Mouse (Mus musculus) urinary bladder, postnatal 10 days (tissue): ENCODE measurements around the gene Rin1.
A peak's percentile ranks its signal among the peaks of the same experiment; 100 is the strongest.
"Not testable (repeated sequence)": the region's sequence is repeated elsewhere in the genome, so short reads cannot be mapped to it uniquely, and the experiment has no call there.

Experiments
- DNase-seq: peaks from one replicate; pipeline ENCODE4 v3.0.0; 2022; ENCODE audit warnings: low spot score

Gene Rin1

GRCm38 (mm10) chr19:5050047-5050905 lies at the start of gene Rin1:
Rin1 (plus strand) TSS chr19:5050481.
- DNase-seq: no peak

- peak; percentile 31 for DNase-seq
Measured at GRCm38 (mm10) chr19:5001666-5002406, 48.4 kb upstream of the Rin1 start.

- not testable (repeated sequence) for DNase-seq
Measured at GRCm38 (mm10) chr19:5003644-5004043, 46.6 kb upstream of the Rin1 start.

GRCm38 (mm10) chr19:5004925-5005324 lies 45.4 kb upstream of the Rin1 start:
- DNase-seq: no peak

- no peak for DNase-seq
Measured at GRCm38 (mm10) chr19:5013138-5013537, 37.1 kb upstream of the Rin1 start.

GRCm38 (mm10) chr19:5014961-5015398 lies 35.3 kb upstream of the Rin1 start:
- no peak for DNase-seq

GRCm38 (mm10) chr19:5016221-5016742 lies 34.0 kb upstream of the Rin1 start:
- DNase-seq: no peak

- DNase-seq: no peak
Measured at GRCm38 (mm10) chr19:5016782-5017181, 33.5 kb upstream of the Rin1 start.

GRCm38 (mm10) chr19:5017611-5018010 lies 32.7 kb upstream of the Rin1 start:
- no peak for DNase-seq

- no peak for DNase-seq
Measured at GRCm38 (mm10) chr19:5018191-5018590, 32.1 kb upstream of the Rin1 start.

- DNase-seq: no peak
Measured at GRCm38 (mm10) chr19:5021416-5021815, 28.9 kb upstream of the Rin1 start.

GRCm38 (mm10) chr19:5023621-5024479 lies 26.4 kb upstream of the Rin1 start, which contains the start of gene Slc29a2:
Slc29a2 (plus strand) TSS chr19:5023860.
- peak; percentile 63 for DNase-seq

GRCm38 (mm10) chr19:5026111-5026510 lies 24.2 kb upstream of the Rin1 start:
- DNase-seq: no peak

GRCm38 (mm10) chr19:5032686-5033085 lies 17.6 kb upstream of the Rin1 start:
- DNase-seq: no peak

GRCm38 (mm10) chr19:5036577-5036976 lies 13.7 kb upstream of the Rin1 start:
- DNase-seq: no peak

GRCm38 (mm10) chr19:5037678-5038571 lies 12.4 kb upstream of the Rin1 start:
- no peak for DNase-seq

GRCm38 (mm10) chr19:5038709-5039156 lies 11.5 kb upstream of the Rin1 start, which contains the start of the genes B4gat1 and AC124502.3:
B4gat1 (plus strand) TSS chr19:5038826.
AC124502.3 (plus strand) TSS chr19:5038891.
- DNase-seq: peak; percentile 51

- no peak for DNase-seq
Measured at GRCm38 (mm10) chr19:5039301-5040114, 10.8 kb upstream of the Rin1 start.

- peak; percentile 70 for DNase-seq
Measured at GRCm38 (mm10) chr19:5040862-5041523, 9.3 kb upstream of the Rin1 start, which contains the start of gene Brms1. Brms1 (plus strand) TSS chr19:5041354.
